Mouse (Mus musculus) heart, adult 9 months (tissue): ENCODE measurements around the gene Gm8439.
A peak's percentile ranks its signal among the peaks of the same experiment; 100 is the strongest.

ENCODE experiments used
- DNase-seq, 2 experiments: peaks; one replicate each; pipeline ENCODE4 v3.0.0; 2022; ENCODE audit warnings: low spot score in 2 of 2

The Gm8439 gene

DNA sequence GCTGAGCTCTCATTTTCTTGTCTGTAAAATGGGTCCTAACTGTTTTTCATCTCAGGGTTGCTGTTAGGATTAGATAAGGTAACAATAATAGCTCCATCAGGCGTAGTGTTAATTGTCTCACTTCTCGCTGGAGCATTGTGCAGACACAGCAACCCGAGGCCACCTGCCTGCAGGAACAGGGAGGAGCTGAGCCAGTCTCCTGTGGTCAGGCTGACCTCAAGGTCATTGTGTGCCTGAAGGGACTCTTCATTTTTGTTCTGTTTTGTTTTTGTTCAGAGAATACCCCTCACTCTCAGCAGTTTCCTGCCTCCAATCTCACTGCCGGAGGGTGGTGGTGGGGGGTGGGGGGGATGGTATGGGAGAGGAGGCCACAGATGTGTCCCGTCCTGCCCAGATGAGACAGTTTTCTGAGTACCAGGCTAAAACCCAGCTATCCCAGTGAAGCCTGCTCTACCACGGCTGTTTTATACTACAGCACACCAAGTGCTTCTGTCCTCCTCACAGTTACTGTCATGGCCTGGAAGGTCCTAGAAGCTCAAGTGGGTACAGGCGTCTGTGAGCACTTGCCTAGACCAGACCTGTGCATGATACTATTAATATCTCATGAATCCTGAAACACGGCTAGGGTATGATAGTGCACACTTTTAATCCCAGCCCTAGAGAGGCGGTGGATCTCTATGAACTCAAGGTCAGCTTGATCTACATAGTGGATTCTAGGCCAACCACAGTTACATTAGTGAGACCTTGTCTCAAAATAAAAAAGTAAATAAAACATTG is 23.9 kb downstream of the Gm8439 start:
- peak; percentile 62 to 64 for DNase-seq

DNA sequence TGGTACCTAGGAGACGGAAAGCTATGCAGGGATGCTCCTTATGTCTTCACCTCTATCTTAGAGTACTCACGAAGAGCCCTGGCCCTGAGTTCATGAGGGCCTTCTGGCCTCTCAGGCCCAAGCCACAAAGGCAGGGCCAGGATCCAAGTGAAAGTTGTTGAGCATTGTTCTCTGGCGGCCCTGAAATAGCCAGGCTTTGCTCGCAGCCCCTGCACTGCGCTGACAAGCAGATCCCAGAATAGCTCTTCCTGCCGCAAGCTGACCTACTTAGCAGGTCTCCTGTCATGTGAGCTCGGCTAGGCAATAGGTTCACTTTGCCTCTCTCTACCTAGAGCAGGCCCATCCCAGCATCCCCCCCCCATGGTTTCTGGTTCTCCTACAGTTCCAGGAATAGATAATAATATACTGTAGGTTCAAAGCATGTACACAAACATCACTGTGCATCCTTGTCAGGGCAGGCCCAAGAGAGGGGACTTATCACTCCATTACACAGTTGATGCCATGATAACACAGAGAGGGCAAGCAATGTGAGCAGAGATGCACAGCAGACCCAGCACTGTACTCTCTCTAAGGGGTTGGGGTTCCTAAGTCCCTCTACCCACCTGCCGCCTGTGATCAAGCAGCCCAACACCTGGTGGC is 25.3 kb downstream of the Gm8439 start:
- DNase-seq: peak; percentile 83 to 86

DNA sequence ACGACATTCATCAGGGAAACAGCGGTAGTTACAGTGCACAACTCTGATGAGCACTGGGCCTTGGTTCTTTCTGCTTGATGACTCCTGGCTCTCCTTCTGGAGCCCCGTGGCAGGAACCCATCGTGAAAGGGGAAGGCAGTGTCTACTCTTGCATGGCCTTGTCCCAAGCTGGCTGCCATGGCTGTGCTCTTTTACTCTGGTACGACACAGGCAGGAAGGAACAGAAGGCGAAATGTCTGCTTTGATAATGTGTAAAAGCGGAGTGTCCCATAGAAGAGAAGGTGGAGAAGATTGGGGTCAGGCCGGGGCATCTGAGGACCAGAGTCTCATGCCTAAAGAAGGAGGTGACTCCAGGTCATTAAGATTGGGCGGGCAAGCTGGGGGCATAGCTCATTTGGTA is 26.1 kb downstream of the Gm8439 start:
- no peak for DNase-seq

DNA sequence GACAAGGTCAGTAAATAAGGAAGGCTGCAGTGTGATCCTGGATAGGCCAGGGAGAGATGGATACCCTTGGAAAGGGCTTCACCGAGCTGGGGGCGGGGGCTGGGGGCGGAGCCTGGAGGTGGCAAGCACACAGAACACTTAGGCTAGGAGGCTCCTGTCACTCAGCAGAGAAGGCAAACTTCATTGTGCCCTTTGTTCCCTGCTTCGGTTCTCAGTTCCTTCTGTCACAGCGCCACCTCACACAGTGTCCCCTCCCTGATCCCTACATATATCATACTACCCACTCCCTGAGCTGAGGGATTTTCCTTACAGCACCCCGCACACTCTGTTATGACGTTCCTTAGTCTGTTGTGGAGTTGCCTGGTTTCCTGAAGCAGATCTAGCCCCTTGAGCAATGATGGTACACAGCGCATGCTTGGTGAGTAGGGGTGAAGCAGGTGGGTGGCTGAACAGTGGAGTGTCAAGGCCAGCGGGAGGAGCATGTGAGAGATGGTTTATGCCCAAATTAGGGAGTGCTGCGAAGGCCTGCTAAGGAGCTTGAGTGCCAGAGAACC is 27.1 kb downstream of the Gm8439 start:
- DNase-seq: peak; percentile 68 to 70

DNA sequence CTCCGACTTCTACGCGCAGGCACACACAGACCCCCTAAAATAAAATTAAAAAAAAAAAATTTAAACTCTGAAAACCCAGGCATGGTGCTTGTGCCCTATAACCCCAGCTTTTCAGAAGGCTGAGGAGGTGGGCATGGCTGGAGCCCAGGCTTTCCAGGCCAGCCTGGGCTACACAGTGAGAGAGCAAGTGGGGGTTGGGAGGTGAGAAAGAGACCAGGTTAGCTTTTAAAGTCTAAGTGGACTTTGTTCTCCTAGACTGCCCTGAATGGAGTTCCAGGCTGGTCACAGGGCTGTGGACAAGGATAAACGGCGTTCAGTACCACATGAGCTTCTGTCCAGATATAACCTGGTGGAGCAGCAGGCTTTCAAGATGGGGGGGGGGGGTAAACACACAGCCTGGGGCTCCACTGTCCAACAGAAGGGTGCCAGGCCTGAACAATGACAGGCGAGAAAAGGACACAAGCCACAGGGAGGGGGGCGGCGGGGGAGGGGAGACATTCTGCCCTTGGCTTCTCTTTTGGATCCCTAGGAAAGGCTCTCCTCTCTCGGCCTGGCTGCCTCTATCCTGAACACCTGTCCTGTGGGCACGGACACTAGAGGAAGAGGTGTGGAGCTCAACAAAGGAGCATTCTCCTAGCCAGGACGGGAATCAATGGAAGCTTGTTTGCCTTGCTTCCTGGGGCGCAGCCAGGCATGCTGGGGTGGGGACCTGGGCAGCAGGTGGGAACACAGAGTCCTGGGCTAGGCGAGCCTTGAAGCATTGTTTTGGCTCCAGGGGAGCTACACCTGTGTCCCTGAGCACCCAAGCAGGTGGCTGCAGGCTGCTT is 27.9 kb downstream of the Gm8439 start:
- DNase-seq: no peak

DNA sequence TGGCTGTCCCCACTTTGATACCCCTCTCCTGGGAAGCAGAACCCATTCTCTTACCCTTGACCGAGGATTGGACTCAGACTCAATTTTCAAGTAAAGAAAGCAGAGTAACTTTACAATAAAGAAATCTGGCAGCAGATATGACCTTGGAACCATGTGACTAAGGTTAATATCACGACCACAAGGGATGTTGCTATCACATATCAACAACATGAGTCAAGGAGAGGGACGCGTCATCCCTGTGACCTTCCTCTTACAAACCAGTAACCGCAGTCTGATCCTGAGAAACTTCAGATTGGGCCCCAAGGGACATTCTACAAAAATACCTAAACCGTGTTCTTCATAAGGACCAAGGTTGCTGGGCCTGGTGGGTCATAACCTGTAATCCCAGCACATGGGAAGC is 39.2 kb downstream of the Gm8439 start:
- no peak for DNase-seq

DNA sequence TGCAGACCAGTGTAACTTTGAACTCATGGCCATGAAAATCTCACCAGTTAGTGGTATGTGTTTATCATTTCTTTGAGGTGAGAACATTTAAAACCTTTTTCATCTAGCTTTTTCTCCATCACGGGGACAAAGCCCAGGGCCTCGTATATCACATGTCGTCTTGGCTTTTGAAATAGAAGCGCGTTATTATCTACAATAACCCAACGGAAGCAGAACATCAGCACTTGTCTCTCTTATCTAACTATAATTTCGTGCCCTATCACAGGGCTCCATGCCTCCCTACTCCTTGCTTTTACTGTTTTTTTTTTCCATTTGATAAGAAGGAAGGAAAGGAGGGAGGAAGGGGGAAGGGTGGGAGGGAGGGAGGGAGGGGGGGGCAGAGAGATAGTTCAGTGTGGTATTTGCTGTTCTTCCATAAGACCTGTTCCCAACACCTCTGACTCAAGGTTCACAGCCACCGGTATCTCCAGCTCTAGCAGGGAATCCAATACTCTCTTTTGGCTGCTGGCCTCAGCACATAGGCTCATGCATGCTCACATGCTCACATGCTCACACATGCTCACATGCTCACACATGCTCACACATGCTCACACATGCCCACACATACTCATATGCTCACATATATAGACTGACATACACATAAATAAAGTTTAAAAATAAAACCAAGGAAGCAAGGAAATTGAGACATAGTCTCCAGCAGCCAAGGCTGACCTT is 41.8 kb downstream of the Gm8439 start:
- no peak for DNase-seq

DNA sequence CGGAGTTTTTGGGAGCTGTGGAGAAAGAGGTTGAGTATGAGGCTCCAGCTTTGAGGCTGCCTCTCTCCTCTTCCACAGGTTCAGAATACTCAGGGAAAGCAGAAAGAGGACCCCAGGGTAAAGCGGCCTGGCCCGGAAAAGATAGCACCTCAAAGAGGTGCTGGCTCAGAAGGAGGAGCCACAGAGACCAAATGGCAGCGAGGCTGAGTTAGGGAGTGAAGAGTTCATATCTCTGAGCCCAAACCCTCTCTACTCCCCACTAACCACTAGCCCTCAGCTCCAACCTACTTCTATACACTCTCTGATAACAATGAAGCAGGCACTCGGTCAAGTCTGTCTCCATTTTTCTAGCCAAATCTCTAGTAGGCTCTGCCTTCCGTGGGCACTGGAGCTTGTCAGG is 43.3 kb downstream of the Gm8439 start:
- no peak for DNase-seq

DNA sequence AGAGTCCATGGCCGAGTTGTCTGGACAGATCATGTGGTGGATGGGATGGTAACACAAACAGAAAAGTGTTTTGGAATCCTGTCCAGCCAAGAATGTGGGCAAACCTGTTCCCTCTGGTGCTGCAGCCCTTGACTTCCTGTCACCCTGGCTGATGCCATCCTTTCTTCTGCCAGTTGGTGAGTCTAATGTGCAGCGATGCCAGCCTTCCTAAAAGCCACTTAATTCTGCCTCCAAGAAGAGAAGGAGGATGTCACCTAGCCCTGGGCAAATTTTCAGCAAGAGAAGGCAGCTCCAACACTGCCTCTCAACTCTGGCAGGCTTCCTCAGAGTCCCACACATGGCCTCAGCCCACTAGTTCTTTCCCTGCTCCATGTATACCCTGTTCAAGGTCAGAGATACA is 46.8 kb downstream of the Gm8439 start:
- no peak for DNase-seq

DNA sequence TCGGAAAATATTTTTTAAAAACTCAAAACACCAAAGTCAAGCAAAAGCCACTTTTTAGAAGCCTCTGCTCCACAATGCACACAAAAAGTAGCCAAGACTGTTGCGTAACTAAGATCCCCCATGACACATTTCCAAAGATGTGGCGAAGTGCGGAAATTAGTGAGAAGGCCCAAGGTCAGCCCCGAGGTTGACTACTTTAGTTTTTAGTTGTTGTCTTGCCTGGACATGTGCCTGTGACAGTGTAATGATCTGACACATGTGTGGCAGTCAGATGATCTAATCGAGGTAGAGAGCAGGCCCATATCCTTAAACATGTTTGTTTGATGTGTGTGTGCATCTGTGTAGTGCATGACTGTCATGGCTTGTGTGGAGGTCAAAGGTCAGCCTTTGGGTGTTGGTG is 53.4 kb downstream of the Gm8439 start:
- no peak for DNase-seq

DNA sequence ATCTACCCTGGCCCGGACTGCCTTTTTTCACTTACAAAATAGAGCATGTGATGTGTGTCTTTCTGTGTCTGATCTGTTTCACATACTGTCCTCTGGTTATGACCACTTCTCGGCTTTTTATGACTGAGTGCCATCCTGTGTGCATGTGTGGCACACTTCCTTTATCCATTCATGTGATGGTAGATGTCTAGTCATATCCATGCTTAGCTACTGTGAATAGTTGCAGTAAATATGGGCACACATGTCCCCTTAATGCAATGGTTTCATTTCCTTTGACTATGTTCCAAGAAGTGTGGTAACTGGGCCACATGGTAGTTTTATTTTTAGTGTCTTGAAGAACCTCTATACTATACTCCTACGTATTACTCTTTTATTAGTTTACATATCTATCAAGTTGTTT is 55.4 kb downstream of the Gm8439 start:
- no peak for DNase-seq

DNA sequence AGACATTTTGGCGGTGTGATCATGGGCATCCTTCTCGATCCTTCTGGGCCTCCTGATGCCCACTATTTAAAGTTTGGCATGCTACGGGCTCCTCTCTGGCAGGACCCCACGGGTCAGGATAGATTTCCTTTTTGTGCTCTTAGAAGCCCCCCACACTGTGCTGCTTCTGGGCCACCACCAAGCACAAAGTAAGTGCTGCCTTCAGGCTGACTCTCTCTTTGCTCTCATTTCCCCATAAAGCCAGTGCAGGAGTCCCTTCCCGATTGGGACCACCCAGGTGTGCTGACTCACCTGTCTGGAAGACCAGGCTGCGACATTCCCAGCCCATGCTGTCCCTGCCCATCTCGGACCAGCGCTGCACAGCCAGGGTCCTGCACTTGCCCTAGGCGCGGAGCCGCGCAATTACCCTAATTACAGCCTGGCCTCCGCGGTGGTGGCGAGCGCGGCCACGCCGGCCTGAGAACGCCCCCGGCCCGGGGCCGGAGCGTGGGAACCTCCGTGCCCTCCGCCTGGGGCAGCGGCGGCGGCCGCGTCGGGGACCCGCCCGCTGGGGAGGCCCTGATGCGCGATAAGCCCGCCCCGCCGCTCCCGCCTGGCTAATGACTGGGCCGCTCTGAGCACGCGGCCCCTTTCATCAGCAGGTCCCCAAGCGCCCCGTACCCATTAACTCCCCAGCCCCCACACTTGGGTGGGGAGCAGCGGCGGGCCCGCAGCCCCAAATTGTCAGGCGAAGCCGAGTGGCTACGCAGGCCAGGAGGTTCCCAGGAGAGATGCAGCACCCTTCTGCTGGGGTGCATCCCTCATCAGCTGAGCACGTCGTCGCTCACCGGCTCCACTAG is 61.0 kb downstream of the Gm8439 start:
- DNase-seq: no peak

DNA sequence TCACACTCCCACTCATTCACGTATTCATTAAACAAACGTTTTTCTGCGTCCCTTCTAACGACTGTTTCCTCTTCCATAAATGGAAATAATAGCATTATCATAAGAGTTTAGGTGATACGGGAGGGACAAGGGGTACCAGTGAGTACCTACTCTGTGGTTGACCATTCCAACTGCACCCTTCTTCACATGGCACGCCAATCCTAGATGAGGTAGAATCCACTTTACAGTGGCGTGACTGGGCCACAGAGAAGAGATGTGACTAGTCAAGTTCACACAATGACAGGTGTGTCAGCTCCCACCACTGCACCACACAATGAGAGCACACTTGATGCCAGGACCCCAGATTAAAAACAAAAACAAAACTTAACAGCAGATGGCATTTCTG is 61.7 kb downstream of the Gm8439 start:
- no peak for DNase-seq

DNA sequence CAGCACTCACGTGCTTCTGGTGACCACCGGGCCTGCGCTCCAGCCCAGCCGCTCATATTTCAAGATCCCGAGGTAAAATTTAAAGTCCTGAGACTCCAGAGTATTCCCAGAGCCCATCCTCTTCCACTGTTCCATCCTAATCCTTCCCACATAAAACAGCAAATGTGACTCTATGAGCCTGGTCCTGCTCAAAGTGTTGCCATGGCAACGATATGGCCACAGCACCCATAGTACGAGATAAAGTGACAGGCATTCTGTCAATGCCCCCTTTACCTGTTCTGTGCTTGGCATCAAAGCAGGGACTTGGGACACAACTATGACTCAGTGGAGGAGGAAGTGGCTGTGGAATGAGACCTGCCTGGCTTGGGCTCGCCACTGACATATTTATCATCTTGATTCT is 67.4 kb downstream of the Gm8439 start:
- no peak for DNase-seq
